Mouse (Mus musculus) induced T-regulatory cell, adult 2 months (primary cell): ENCODE measurements around the gene Wdr95.
"Not testable (repeated sequence)": the region's sequence is repeated elsewhere in the genome, so short reads cannot be mapped to it uniquely, and the experiment has no call there.

Experiments
- DNase-seq: peaks from one replicate; pipeline ENCODE4 v3.0.0-alpha.2; 2012; ENCODE audit warnings: low read depth

Wdr95 gene

DNA sequence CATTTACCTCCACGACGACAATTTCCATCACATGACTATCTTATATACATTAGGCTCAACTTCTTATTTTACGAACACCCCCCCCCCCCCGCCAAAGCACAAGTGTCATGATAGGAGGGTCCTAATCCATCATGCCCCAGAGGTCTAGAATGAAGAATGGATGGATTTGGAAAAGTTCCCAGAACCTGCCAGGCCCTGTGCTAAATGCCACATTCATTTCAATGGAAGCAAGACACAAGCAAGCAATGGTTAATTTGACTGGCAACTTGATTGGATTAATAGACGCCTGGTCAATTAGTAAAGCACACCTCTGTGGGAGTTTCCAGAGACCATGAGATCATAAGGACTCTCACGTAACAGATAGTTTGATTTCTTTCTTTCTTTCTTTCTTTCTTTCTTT, 11.4 kb upstream of the Wdr95 start:
- DNase-seq = no peak

GRCm38 (mm10) chr5:149520806-149521205, 7.7 kb upstream of the Wdr95 start:
- no peak for DNase-seq

GRCm38 (mm10) chr5:149523856-149524241, 4.6 kb upstream of the Wdr95 start:
- no peak for DNase-seq

GRCm38 (mm10) chr5:149524242-149524858, 4.1 kb upstream of the Wdr95 start:
- peak; percentile 91 for DNase-seq

DNA sequence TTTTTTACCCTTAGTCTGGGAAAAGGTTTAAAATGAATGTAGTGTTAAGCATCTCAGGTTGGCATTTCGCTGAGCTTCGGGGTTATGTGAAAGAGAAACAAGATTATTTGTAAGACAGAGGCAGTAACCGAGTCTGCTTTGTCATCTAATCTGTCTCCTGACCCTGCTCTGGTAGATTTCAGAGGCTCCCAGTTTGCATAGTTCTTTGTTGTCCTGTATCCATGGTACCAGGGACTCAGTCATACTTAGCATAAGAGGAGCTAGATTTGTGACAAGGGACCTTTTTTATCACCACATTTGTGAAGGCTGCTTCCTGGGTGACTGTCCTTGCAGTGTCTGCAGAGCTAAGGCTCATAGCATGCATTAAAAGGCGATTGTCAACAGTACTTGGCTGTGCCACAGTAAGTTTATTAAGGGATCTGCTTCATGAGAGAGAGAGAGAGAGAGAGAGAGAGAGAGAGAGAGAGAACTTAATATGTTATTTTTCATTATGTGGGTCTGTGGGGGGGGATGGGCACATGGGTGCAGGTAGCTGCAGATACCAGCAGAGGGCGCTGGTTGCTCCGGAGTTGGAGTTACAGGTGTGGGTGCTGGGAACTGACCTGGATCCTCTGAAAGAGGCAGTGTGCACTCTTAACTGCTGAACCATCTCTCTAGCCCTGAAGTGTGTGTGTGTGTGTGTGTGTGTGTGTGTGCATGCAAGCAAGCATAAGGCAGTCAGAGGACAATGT, 3.3 kb upstream of the Wdr95 start:
- DNase-seq = peak; percentile 75

DNA sequence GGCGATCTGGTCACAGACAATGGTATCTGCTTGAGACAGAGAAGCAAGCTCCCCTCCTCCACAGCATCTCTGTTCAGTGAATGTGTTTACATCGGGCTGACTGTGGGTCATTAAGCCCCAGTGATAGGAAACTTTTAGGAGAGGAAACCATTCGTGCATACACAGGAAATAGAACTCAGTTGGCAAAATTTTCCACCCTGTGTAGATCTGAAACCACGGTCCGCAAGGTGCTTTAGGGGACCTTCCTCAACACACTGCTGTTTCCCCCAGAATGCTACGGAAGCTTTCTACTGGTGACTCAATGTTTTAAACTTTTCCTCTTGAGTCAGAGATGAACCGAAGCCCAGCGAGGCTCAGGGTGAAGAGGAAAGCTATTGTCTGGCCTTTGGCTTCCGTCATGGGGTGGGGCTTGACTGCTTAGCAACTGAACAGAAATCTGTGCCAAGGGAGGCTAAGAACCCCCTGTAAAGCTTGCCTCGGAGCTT, 2.0 kb upstream of the Wdr95 start:
- peak; percentile 90 for DNase-seq

GRCm38 (mm10) chr5:149527292-149527691, 1.2 kb upstream of the Wdr95 start:
- not testable (repeated sequence) for DNase-seq

- no peak for DNase-seq
Measured at GRCm38 (mm10) chr5:149533847-149534246, 5.4 kb downstream of the Wdr95 start.

- no peak for DNase-seq
Measured at GRCm38 (mm10) chr5:149536005-149536404, 7.5 kb downstream of the Wdr95 start.

DNA sequence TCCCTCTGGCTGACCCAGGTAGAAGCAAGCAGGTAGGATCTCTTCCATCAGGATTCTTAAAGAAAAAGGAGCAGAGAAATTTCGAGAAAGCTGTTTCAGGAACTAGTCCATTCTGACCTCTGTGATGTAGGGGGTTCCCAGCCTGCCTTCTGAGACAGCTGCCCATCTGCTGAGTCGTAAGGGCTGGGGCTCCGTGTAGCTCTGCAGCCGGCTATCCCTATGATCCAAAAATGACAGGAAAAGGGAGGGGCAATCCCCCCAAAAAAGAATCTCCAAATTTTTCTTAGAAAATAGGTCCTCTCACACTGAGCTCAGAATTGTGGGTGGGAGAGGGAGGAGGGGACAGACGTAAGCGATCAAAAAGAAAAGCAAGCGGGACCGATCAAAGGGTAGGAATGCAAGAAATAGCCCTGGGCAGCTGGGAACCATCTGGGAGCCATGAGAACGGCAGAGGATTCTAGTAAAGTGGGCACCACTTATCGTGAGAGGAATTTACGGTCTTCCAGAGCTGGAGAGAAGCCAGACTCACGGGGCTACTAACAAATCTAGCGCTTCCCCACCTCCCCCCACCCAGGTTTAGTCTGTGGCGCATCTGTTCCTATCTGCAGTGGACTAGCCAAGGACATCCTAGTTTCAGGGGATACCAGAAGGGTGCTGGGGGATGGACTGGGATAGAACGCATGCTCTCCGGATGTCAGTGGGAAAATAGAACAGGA, 9.5 kb downstream of the Wdr95 start:
- no peak for DNase-seq

- no peak for DNase-seq
Measured at GRCm38 (mm10) chr5:149538531-149538930, 10.1 kb downstream of the Wdr95 start.

- no peak for DNase-seq
Measured at GRCm38 (mm10) chr5:149539051-149539450, 10.6 kb downstream of the Wdr95 start.

- DNase-seq = no peak
Measured at GRCm38 (mm10) chr5:149551179-149551578, 22.7 kb downstream of the Wdr95 start.

DNA sequence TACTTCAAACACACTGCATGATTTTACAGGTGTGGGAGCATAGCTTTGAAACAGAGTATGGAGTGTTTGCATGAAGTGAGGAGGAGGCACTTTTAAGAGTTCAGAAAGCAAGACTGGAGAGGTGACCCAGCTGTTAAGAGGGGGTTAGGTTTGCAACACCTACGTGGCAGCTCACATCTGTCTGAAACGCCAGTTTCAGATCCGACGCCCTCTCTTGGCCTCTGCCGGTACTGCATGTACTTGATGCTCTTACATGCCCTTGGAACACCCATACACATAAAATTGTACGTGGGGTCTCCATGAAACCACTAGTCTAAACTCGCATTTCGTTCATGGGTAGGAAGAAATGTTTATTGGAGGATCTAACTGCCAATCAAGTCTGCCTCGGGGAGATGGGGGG, 24.3 kb downstream of the Wdr95 start:
- peak; percentile 60 for DNase-seq

GRCm38 (mm10) chr5:149553373-149553772, 24.9 kb downstream of the Wdr95 start:
- no peak for DNase-seq

DNA sequence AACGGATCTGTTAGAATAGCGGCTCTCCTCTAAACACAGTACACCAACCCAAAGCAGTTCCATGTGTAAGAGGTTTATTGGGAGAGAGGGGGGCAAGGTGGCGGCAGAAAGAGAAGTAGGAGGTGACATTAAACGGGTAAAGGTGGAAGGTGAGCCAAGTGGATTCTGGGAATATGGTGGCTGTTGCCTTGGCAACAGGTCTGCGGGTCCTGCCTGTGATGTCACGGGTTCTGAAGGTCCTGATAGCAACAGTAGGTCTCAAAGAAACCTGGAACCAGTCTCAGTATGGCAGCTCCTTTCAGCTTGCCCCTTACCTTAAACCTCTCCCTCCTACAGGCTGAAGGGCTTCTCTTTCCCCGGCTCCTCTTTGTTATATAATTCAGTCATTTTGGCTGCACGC, 25.9 kb downstream of the Wdr95 start:
- no peak for DNase-seq

GRCm38 (mm10) chr5:149560903-149561588, 32.6 kb downstream of the Wdr95 start:
- DNase-seq = no peak

GRCm38 (mm10) chr5:149566026-149566425, 37.5 kb downstream of the Wdr95 start:
- no peak for DNase-seq

DNA sequence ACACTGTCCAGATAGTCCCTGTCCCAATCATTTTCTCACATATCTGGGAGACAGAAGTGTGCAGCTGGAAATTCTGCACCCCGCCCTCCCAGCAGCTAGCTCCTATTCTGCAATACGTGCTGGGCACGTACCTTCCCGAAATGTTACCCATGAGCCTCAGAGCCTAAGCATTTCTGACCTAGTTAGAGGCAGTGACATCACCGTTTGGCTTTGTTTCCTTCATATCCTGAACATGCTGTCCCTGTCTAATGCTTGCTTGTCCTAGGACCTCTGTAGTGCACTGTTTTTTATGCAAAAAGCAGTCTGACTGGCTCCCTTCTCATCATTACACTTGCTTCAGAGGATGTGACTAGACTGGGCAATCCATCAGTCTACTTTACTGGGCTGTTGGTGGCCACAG, 38.5 kb downstream of the Wdr95 start:
- DNase-seq = no peak

DNA sequence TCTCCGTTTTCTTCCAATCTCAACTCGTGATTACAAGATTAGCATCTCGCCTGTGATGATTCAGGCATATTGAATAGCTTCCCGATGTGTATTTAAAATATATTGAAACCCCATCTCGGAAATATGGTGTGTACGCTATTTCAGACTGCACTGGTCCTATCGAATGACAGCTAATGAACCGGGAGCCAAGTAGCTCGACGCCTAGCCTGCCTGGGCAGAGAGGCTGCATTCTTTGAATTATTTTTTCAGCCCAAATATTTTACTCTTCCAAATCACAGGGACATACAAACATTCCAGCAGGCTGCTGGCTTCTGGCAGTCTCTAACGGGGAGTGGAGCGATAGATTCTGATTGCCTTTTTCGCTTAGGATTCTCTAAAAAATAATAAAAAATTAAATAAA, 40.5 kb downstream of the Wdr95 start:
- DNase-seq = no peak

GRCm38 (mm10) chr5:149576977-149577376, 48.5 kb downstream of the Wdr95 start:
- DNase-seq = no peak

DNA sequence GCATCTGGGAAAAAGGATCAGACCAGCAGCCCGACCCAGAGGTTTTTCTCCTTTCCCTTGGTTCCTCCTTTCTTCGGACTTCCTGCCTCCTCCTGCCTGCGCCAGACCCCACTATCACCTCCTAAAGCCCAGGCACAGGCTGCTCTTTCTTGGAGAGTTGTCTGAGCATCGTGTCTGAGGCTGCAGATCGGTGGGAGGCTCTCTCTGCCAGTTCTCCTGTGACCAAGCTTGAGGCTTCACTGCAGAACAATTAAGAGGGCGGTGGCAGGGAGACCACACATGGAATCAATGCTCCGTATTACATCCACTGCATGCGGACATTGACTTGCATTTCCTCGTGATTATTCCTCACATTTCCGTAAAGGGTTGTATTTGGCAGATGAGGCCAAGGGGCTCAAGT, 49.0 kb downstream of the Wdr95 start:
- no peak for DNase-seq
